21 mouse cellular contexts compared by ENCODE assay signal in the genomic region with DNA sequence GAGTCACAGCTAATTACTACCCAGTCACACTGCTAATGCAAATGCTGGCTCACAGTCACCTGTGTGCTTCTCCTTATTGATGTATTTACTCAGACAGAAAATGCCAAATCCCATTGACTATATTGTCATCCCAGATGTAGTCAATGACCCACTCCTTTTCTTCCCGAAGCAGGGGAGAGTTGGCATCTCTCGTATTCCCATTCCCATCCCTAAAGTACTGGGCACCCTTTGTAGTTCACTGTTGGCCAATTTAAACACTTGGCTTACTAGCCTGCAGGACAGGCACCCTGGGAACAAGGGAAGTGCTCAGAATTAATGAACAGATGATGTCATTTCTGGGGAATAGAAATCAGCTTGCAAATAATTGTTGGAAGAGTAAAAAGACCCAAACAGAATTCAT.
DNase-seq lines count a peak whose midpoint lies in the region; ATAC-seq lines count a peak whose summit lies in the region.
"Had no signal": no experiment of that assay in that cellular context is flagged by ENCODE, and none has a peak within 500 bp of the region (broad histone marks: within the 10 kb centered on the region; RNA-seq: fewer than 3 reads in every experiment).

No protein-coding gene starts in this region.

- H3K4me3 ChIP-seq in midbrain, embryonic 14.5 days (replicated peaks; ENCODE audit: low read depth, low read length), result no peak overlapping the region
- H3K4me3 ChIP-seq in midbrain, embryonic 15.5 days, result no peak overlapping the region
- H3K4me3 ChIP-seq: embryonic facial prominence, embryonic 12.5 days; forebrain, embryonic 15.5 days; heart, adult 2 months; heart, embryonic 15.5 days; hindbrain, embryonic 15.5 days had no signal

- no peak overlapping the region for H3K27ac ChIP-seq in midbrain, embryonic 14.5 days (replicated peaks; ENCODE audit: low read depth, low read length)
- no peak overlapping the region for H3K27ac ChIP-seq in midbrain, embryonic 15.5 days
- H3K27ac ChIP-seq: embryonic facial prominence, embryonic 12.5 days; forebrain, embryonic 15.5 days; heart, adult 2 months; heart, embryonic 15.5 days; hindbrain, embryonic 15.5 days had no signal

- no peaks in the 10 kb centered on the region for H3K27me3 ChIP-seq in midbrain, embryonic 14.5 days (ENCODE audit: control insufficient read depth, insufficient read depth, low read length)
- no peaks in the 10 kb centered on the region for H3K27me3 ChIP-seq in midbrain, embryonic 15.5 days (replicated peaks)
- H3K27me3 ChIP-seq: embryonic facial prominence, embryonic 12.5 days; forebrain, embryonic 15.5 days; heart, embryonic 15.5 days; hindbrain, embryonic 15.5 days had no signal

- H3K4me2 ChIP-seq in midbrain, embryonic 14.5 days (ENCODE audit: low read length), result no peak overlapping the region
- no peak overlapping the region for H3K4me2 ChIP-seq in midbrain, embryonic 15.5 days
- H3K4me2 ChIP-seq: embryonic facial prominence, embryonic 12.5 days; forebrain, embryonic 15.5 days; heart, embryonic 11.5 days; heart, embryonic 15.5 days; hindbrain, embryonic 15.5 days had no signal

- H3K36me3 ChIP-seq in midbrain, embryonic 14.5 days (ENCODE audit: control insufficient read depth, insufficient read depth, low read length), result no peaks in the 10 kb centered on the region
- H3K36me3 ChIP-seq in midbrain, embryonic 15.5 days (replicated peaks), result no peaks in the 10 kb centered on the region
- H3K36me3 ChIP-seq: embryonic facial prominence, embryonic 12.5 days; forebrain, embryonic 15.5 days; G1E; heart, embryonic 15.5 days; hindbrain, embryonic 15.5 days had no signal

- no peaks in the 10 kb centered on the region for H3K9me3 ChIP-seq in midbrain, embryonic 14.5 days (ENCODE audit: control insufficient read depth, low read length)
- no peaks in the 10 kb centered on the region for H3K9me3 ChIP-seq in midbrain, embryonic 15.5 days
- H3K9me3 ChIP-seq: embryonic facial prominence, embryonic 12.5 days; forebrain, embryonic 15.5 days; G1E; heart, embryonic 15.5 days; hindbrain, embryonic 15.5 days had no signal

- peak; percentile 89 for ATAC-seq in cerebellum, adult (ENCODE audit: insufficient number of reproducible peaks, low FRiP score, low TSS enrichment)
- ATAC-seq in midbrain, embryonic 14.5 days (ENCODE audit: low FRiP score, low TSS enrichment), result no peak
- ATAC-seq in midbrain, embryonic 15.5 days (replicated peaks), result no peak
- ATAC-seq: CD4-positive, CD25-positive, alpha-beta regulatory T cell, adult 4 months; forebrain, embryonic 15.5 days had no signal

- H3K9ac ChIP-seq in midbrain, embryonic 14.5 days (replicated peaks; ENCODE audit: low read length), result no peak overlapping the region
- H3K9ac ChIP-seq in midbrain, embryonic 15.5 days, result no peak overlapping the region
- H3K9ac ChIP-seq: embryonic facial prominence, embryonic 12.5 days; forebrain, embryonic 15.5 days; heart, embryonic 15.5 days; hindbrain, embryonic 15.5 days had no signal

- no peak for DNase-seq in cerebellum, postnatal 4 days (ENCODE audit: low spot score in 2 of 2)
- DNase-seq in midbrain, embryonic 14.5 days, result peak; percentile 2
- peak; percentile 55 for DNase-seq in cerebellum, adult 8-10 months
- peak; percentile 23 to 53 for DNase-seq in cerebellum, postnatal 36 days
- DNase-seq in kidney, adult 18-20 months, result no peak
- no peak for DNase-seq in urinary bladder, postnatal 14 days (ENCODE audit: low spot score)
- DNase-seq: adrenal gland, postnatal 10 days; B cell, adult 2 months; gastrocnemius, postnatal 10 days; heart, adult 2 months; heart, postnatal 14 days; kidney, adult 11 months had no signal

- H3K4me1 ChIP-seq in midbrain, embryonic 14.5 days (ENCODE audit: control insufficient read depth, insufficient read depth, low read length), result no peaks in the 10 kb centered on the region
- H3K4me1 ChIP-seq in midbrain, embryonic 15.5 days, result no peaks in the 10 kb centered on the region
- H3K4me1 ChIP-seq: embryonic facial prominence, embryonic 12.5 days; forebrain, embryonic 15.5 days; heart, embryonic 15.5 days had no signal

- 55% methylated on average over 2 of the region's 2 CpGs for WGBS in midbrain, embryonic 14.5 days
- 40% methylated on average over 2 of the region's 2 CpGs for WGBS in midbrain, embryonic 15.5 days

Comparison
In these comparisons a context has a peak if more than half of its experiments do, and no peak if none do; other contexts are left out.
1. DNase-seq: peak in midbrain, embryonic 14.5 days (single experiment), cerebellum, adult 8-10 months (single experiment) and cerebellum, postnatal 36 days (2 of 2); none in cerebellum, postnatal 4 days (0 of 2), kidney, adult 18-20 months (single experiment) and urinary bladder, postnatal 14 days (single experiment).